Mouse (Mus musculus): ENCODE measurements around the gene D11Wsu47e.

The D11Wsu47e gene

GRCm38 (mm10) chr11:113733631-113734364, 49.6 kb downstream of the D11Wsu47e start:
- no peak for DNase-seq (ENCODE audit: low read depth, low spot score)

- no peak for DNase-seq (ENCODE audit: low read depth, low spot score)
These were observed 50.9 kb downstream of the D11Wsu47e start for GRCm38 (mm10) chr11:113735151-113735550.

- DNase-seq (ENCODE audit: low read depth, low spot score) = no peak
These were observed 52.8 kb downstream of the D11Wsu47e start for GRCm38 (mm10) chr11:113736848-113737552.

- no peak for DNase-seq (ENCODE audit: low read depth, low spot score)
These were observed 53.3 kb downstream of the D11Wsu47e start for GRCm38 (mm10) chr11:113737553-113737854.

- no peak for DNase-seq (ENCODE audit: low read depth, low spot score)
These were observed 53.7 kb downstream of the D11Wsu47e start for GRCm38 (mm10) chr11:113737912-113738311.

- no peak for DNase-seq (ENCODE audit: low read depth, low spot score)
These were observed 55.0 kb downstream of the D11Wsu47e start for GRCm38 (mm10) chr11:113739213-113739612.

GRCm38 (mm10) chr11:113740100-113740499, 55.9 kb downstream of the D11Wsu47e start:
- DNase-seq (ENCODE audit: low read depth, low spot score) = no peak

- no peak for DNase-seq (ENCODE audit: low read depth, low spot score)
These were observed 58.8 kb downstream of the D11Wsu47e start for GRCm38 (mm10) chr11:113742998-113743397.

Measured in brain, adult 2 months (tissue).